Mouse (Mus musculus) kidney, embryonic 14.5 days (tissue): Measurements from ENCODE around the gene Pou6f1. TPM values are rescaled to one million over a fixed set of nuclear protein-coding genes. Genes with fewer than 3 reads are reported as not detected.
"Not testable (repeated sequence)": the region's sequence is repeated elsewhere in the genome, so short reads cannot be mapped to it uniquely, and the experiment has no call there.

Experiments used
- ATAC-seq: fragments of 200-750 bp; cut with Nextera tagmentation; 2 replicates; pipeline ENCODE4 v1.8.0; 2017; ENCODE audit warnings: moderate number of reproducible peaks, mild to moderate bottlenecking, moderate TSS enrichment, moderate library complexity; ENCODE audit not compliant: low FRiP score, low TSS enrichment
- H3K27ac ChIP-seq: fragments of 300-500 bp; sonication (generic); 2 replicates; pipeline ENCODE4 v1.5.1; 2014; ENCODE audit warnings: low read depth, mild to moderate bottlenecking, low read length, moderate library complexity, mixed read lengths
- H3K27me3 ChIP-seq: fragments of 300-500 bp; sonication (generic); 2 replicates; pipeline ENCODE4 v1.6.1; 2014; ENCODE audit warnings: mild to moderate bottlenecking, low read length; ENCODE audit not compliant: control insufficient read depth, insufficient read depth
- H3K36me3 ChIP-seq: fragments of 300-500 bp; sonication (generic); 2 replicates; pipeline ENCODE4 v1.6.1; 2014; ENCODE audit warnings: low read length, mixed read lengths; ENCODE audit not compliant: control insufficient read depth, insufficient read depth
- H3K4me1 ChIP-seq: fragments of 300-500 bp; sonication (generic); 2 replicates; pipeline ENCODE4 v1.6.1; 2014; ENCODE audit warnings: low read length, mixed read lengths; ENCODE audit not compliant: control insufficient read depth, insufficient read depth
- H3K4me2 ChIP-seq: fragments of 300-500 bp; sonication (generic); replicated peaks from 2 replicates; pipeline ENCODE4 v1.6.1; 2014; ENCODE audit warnings: low read depth, mild to moderate bottlenecking, low read length
- H3K4me3 ChIP-seq: fragments of 300-500 bp; sonication (generic); 2 replicates; pipeline ENCODE4 v1.5.1; 2014; ENCODE audit warnings: mild to moderate bottlenecking, low read length
- H3K9ac ChIP-seq: fragments of 300-500 bp; sonication (generic); 2 replicates; pipeline ENCODE4 v1.6.1; 2014; ENCODE audit warnings: low read depth, mild to moderate bottlenecking, low read length, moderate library complexity
- H3K9me3 ChIP-seq: fragments of 300-500 bp; sonication (generic); 2 replicates; pipeline ENCODE4 v1.6.1; 2016; ENCODE audit warnings: low read length; ENCODE audit not compliant: control insufficient read depth
- WGBS: fragments of 180-500 bp; shearing (Covaris S2); extraction: QIAGEN DNeasy Blood & Tissue Kit; methylation state at CpG from one replicate; pipeline ENCODE4 v1.1.7; 2014; 5-methylcytosine and 5-hydroxymethylcytosine counted together
- polyA plus RNA-seq: library from polyadenylated mRNA; unstranded; fragments of >200 nt; fragmentation: Nextera tagmentation; extraction: Ambion mirVana; gene quantifications from 2 replicates; pipeline ENCODE4 v1.2.1, GENCODE M21; 2014

Gene Pou6f1
- polyA plus RNA-seq, 1 experiment from 2014 or later, result 14.6 TPM

DNA sequence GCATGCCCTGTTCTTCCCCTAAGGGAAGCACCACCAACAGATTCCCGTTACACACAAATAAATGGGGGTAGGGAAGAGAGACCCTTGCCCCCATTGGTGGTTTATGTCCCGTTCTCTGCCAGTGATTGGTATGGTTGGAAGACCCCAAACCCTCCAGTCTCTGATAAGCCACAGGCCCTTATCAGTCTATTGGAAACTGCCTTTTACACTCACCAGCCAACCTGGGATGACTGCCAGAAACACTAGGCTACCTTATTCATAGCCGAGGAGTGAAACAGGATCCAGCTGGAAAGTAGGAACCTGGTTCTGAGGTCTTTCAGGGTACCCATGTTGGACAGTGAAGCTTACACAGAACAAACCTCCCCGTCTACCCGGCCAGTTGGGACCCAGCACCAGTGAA is 43.8 kb downstream of the Pou6f1 start:
- 88% methylated on average over 5 of the region's 5 CpGs for WGBS
- Histone ChIP-seq H3K9me3 (no peaks in the 10 kb centered on the region), H3K4me2 (no peak overlapping the region), H3K9ac (no peak overlapping the region), H3K4me3 (no peak overlapping the region), H3K36me3 (no peaks in the 10 kb centered on the region), H3K4me1 (0 out of 2 replicates have a peak, but pooled peaks cover 5% of the 10 kb centered on the region), H3K27ac (no peak overlapping the region), H3K27me3 (no peaks in the 10 kb centered on the region)
- ATAC-seq, result no peak

DNA sequence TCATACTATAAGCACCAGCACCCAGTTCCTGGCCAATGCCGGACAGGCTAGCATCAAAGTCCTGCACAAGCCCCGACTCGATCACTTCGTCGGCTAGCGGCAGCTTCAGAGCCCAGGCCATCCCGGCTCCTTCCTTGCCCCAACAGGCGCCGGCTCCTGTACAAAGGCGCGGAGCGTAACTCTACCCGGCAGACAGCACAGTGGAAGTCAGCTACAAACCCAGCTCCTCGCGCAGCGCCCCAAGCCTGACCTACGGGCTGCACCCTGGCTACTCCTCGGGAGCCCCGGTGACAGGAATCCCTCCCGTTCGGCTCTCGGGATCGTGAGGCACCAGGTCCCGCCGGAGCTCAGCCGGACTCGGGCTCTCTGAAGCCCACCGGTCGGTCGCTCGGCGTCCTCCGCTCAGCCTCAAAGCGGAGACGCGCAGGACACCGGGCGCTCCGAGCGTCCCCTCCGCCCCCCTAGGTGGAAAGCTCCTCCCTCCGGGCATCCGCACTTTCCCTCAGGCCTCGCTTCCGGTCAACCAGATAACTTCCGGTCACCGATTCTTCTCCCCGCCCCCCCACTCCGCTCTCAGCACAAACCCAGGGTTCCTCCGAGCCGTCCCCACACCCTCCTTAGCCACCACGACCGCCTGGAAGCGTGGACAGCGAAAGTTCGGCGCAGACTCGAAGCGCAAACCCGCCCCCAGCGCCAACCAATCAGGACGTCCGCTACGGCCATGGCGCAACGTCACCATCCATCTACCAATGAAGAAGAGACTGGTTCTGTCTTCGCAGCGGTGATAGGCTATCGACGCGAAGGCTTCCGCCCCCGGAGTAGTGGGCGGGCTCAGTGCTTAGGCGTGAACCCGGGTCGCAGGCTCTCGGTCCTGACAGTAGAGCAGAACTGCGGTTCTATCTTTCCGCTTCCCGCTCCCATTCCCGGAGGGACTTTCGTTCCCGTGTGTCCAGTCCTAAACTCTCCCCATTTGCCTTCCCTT is 48.2 kb downstream of the Pou6f1 start, which contains the start of gene Tfcp2:
Gene Tfcp2 (minus strand): TSS at position 683 of the 982 bp plus-strand sequence.
- Histone ChIP-seq H3K9ac (peak within 1 kb of the TSS; percentile 90), H3K4me1 (peaks cover 8% of the 10 kb centered on the region; the same call in 1 of the 2 replicates), H3K36me3 (0 out of 2 replicates have a peak, but pooled peaks cover 2% of the 10 kb centered on the region), H3K27ac (peak within 1 kb of the TSS; percentile 98), H3K9me3 (no peaks in the 10 kb centered on the region), H3K4me3 (peak within 1 kb of the TSS; percentile 89), H3K4me2 (peak within 1 kb of the TSS; percentile 83), H3K27me3 (no peaks in the 10 kb centered on the region)
- under 1% methylated on average over 84 of the region's 84 CpGs for WGBS
- ATAC-seq, result peak; percentile 99

DNA sequence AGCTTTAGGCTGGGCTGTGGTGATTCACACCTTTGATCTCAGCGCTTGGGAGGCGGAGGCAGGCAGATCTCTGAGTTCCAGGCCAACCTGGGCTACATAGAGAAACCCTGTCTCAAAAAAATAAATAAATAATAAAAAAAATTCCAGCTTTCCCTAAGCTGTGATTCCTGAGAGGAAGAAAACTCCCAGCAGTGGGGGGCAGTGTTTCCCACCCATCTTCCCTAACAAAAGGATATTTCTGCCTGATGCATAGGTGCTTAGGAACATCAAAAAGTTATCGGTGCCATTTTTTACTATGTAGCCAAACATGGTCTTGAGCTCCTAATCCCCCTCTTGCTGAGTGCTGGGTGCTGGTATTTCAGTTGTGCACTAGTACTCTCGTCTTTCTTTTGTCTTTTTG is 49.5 kb downstream of the Pou6f1 start:
- peak overlapping the region; percentile 89; the same call in 1 of the 2 replicates for H3K4me3 ChIP-seq
- H3K4me2 ChIP-seq, result peak overlapping the region; percentile 83; the same call in 1 of the 2 replicates
- no peak overlapping the region for H3K27ac ChIP-seq

DNA sequence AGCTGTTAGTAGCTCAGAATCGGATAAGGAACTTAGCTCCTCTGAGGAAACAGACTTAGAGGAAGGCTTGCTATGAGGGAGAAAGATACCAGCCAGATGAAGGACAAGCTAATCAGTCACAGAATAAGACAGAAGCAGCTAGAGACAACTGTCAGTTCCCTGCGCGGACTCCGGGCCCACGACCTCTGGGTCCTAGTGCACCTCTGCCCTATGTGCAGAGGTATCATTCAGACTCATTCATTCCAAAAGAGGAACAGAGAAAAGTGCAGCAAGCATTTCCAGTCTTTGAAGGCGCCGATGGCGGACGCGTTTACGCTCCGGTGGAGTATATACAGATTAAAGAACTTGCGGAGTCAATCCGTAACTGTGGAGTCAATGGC is 56.1 kb downstream of the Pou6f1 start:
- not testable (repeated sequence) for H3K27me3 ChIP-seq, ATAC-seq, H3K4me1 ChIP-seq, H3K4me2 ChIP-seq, H3K4me3 ChIP-seq, H3K27ac ChIP-seq, H3K9ac ChIP-seq, H3K9me3 ChIP-seq
- 98% methylated on average over 12 of the region's 14 CpGs for WGBS
- peaks cover 12% of the 10 kb centered on the region; the same call in 1 of the 2 replicates for H3K36me3 ChIP-seq

More for the DNA sequence above, 49.5 kb downstream of the Pou6f1 start:
- WGBS, result 96% methylated on average over 4 of the region's 4 CpGs
- ATAC-seq, result no peak
- Histone ChIP-seq H3K36me3 (0 out of 2 replicates have a peak, but pooled peaks cover 2% of the 10 kb centered on the region), H3K4me1 (peaks cover 8% of the 10 kb centered on the region; the same call in 1 of the 2 replicates), H3K27me3 (no peaks in the 10 kb centered on the region), H3K9me3 (peaks cover 3% of the 10 kb centered on the region; the same call in 1 of the 2 replicates), H3K9ac (no peak overlapping the region)

DNA sequence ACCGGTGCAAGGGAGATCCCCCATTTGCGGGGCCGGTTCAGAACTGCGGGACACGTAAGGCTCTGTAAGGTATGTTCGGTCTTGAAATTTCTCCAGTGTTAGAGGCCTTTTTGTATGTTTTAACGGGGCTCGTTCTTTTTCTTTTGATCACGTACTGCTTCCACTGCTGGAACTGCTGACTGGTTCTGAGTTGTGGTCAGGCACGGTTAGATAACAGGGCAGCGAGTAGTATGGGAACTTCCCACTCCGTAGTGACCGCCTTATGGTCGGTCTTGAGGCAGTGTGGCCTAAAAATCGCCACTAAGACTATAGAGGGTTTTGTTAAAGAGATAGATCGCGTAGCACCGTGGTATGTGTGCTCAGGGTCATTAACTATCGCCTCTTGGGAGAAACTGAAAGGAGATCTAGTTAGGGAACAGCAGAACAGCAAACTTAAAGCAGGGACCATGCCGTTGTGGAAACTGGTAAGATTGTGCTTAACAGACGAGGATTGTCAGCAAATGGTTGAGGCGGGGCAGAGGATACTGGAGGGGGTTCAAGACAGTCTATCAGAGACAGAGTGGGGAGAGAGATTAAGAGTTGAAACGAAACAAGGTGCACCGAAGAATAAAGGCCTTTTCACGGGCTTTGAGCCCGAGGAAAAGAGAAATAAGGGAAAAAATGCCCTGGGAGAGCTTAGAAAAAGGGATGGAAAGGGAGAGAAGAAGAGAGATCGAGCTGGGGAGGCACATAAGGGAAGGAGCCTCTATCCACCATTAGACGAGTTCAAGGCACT is 56.7 kb downstream of the Pou6f1 start:
- H3K4me2 ChIP-seq, H3K4me1 ChIP-seq, H3K36me3 ChIP-seq, H3K27me3 ChIP-seq, H3K9ac ChIP-seq, H3K9me3 ChIP-seq, H3K4me3 ChIP-seq, H3K27ac ChIP-seq, ATAC-seq: not testable (repeated sequence)
- WGBS, result 97% methylated on average over 25 of the region's 28 CpGs

DNA sequence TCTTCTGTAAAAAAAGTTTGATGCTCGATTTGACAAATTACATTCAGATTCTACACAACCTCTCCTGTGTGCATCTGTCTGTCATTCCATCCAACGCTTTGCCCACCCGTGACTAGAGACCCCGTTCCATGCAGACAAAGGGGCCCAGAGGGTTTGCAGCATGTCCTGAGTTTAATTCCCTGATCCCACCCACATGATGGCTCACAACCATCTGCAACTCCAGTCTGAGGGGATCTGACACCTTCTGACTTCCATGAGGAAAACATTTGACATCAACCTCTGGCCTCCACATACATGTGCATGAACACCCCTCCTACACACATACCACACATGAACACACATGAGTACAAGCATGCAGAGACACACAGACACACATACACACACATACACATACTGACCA is 58.4 kb downstream of the Pou6f1 start:
- no peak for ATAC-seq
- H3K9ac ChIP-seq, result no peak overlapping the region
- peaks cover 10% of the 10 kb centered on the region; the same call in 1 of the 2 replicates for H3K36me3 ChIP-seq
- WGBS, result 98% methylated on average over 4 of the region's 4 CpGs
- peaks cover 9% of the 10 kb centered on the region; the same call in 1 of the 2 replicates for H3K9me3 ChIP-seq
- no peak overlapping the region for H3K4me2 ChIP-seq
- H3K4me3 ChIP-seq, result no peak overlapping the region
- no peaks in the 10 kb centered on the region for H3K4me1 ChIP-seq
- H3K27me3 ChIP-seq, result no peaks in the 10 kb centered on the region
- H3K27ac ChIP-seq, result no peak overlapping the region

DNA sequence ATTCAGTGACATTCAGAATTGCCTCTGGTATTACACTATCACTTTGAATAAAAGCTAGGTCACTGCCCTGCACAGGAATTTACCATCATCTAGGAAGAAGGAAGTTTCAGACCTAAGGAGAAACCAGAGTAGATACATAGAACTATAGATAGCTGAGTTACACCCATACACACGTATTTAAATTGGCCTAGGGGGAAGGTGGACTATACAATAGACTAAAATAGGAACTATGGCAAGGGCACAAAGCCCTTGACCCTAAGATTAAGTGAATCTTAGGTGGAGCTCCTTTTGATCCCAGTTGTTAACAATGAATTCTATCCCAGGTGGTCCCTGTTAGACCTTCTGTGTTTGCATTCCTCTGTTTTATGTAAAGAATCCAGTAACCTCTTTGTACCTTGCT is 58.8 kb downstream of the Pou6f1 start:
- not testable (repeated sequence) for H3K27ac ChIP-seq, H3K9ac ChIP-seq, H3K27me3 ChIP-seq, ATAC-seq, H3K4me2 ChIP-seq, H3K9me3 ChIP-seq, H3K4me3 ChIP-seq, H3K4me1 ChIP-seq, H3K36me3 ChIP-seq
- 94% methylated on average over 1 of the region's 1 CpGs for WGBS

DNA sequence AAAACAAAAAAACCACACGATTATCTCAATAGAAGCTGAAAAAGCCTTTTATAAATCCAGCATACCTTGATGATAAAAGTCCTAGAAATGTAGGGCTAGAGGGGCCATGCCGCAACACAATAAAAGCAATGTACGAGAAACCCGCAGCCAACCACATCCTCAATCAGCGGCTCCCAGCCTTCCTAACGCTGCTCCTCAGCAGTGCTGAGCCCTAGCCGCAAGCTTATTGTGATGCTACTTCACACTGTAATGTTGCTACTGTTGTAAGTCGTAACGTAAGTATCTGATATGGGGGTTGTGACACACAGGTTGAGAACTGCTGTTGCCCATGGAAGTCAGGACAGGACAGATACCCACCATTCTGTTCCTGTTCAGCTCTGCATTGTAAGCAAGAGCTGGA is 60.4 kb downstream of the Pou6f1 start:
- no peak for ATAC-seq
- Histone ChIP-seq H3K4me1 (no peaks in the 10 kb centered on the region), H3K9me3 (peaks cover 6% of the 10 kb centered on the region; the same call in 1 of the 2 replicates), H3K36me3 (peaks cover 10% of the 10 kb centered on the region; the same call in 1 of the 2 replicates), H3K4me3 (no peak overlapping the region), H3K9ac (no peak overlapping the region), H3K27me3 (no peaks in the 10 kb centered on the region), H3K4me2 (no peak overlapping the region), H3K27ac (no peak overlapping the region)
- WGBS, result 95% methylated on average over 9 of the region's 9 CpGs
